Mouse (Mus musculus): ENCODE measurements around the gene Olfr39. TPM values are rescaled to one million over a fixed set of nuclear protein-coding genes. Genes with fewer than 3 reads are reported as not detected.
"Not testable (repeated sequence)": the region's sequence is repeated elsewhere in the genome, so short reads cannot be mapped to it uniquely, and the experiment has no call there.

Olfr39 gene
- polyA plus RNA-seq (2012; rRNA removed) (not detected in 2 replicates), polyA plus RNA-seq (2014; fragmentation: Nextera tagmentation; extraction: Ambion mirVana) (not detected in 2 replicates)

DNA sequence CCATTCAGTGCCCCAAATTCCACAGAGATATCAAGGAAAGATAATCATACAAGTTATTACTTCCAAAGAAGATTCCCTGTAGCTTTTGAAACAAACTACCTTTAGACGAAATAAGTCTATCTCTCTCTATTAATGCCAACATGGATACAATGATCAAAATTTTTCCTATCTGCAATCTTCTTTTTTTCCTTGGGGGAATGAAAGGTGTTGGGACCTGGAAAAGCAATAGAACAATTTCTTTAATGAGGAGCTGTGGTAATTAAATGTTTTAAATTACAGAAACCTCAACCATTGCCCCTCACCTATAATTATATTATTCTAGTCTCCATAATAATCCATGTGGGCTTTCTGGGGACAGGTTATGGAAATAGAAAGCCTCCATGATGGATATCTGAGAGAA is at the start of gene Olfr39:
Olfr39 (plus strand) TSS at position 301 of the 400 bp plus-strand sequence.
- no peak within 1 kb of the TSS for H3K9ac ChIP-seq (replicated peaks)
- TF ChIP-seq CTCF (IDR thresholded peaks at IDR 0.05; ENCODE audit: low read depth) (no peak), EP300 (IDR thresholded peaks at IDR 0.05; ENCODE audit: low read depth) (no peak)
- no peak for ATAC-seq (ENCODE audit: insufficient read depth)
- H3K27ac ChIP-seq, result no peak within 1 kb of the TSS
- no peak within 1 kb of the TSS for H3K4me3 ChIP-seq (ENCODE audit: insufficient read depth in 1 of 2, low read depth in 2 of 2, low read length in 2 of 2)
- H3K36me3 ChIP-seq (replicated peaks; ENCODE audit: control insufficient read depth, insufficient read depth, low read depth), result no peaks in the 10 kb centered on the region
- H3K27me3 ChIP-seq (ENCODE audit: control insufficient read depth, insufficient read depth, low read length), result no peaks in the 10 kb centered on the region
- H3K9me3 ChIP-seq (ENCODE audit: control insufficient read depth, low read length), result no peaks in the 10 kb centered on the region
- no peak for DNase-seq (ENCODE audit: low read depth in 3 of 3, low spot score in 3 of 3)
- no peaks in the 10 kb centered on the region for H3K4me1 ChIP-seq (replicated peaks; ENCODE audit: control insufficient read depth in 2 of 2, insufficient read depth in 2 of 2, low read length in 1 of 2)
- H3K4me2 ChIP-seq (ENCODE audit: low read depth), result no peak within 1 kb of the TSS
- 51% methylated on average over 1 of the region's 1 CpGs for WGBS (ENCODE audit: insufficient replicate concordance)

DNA sequence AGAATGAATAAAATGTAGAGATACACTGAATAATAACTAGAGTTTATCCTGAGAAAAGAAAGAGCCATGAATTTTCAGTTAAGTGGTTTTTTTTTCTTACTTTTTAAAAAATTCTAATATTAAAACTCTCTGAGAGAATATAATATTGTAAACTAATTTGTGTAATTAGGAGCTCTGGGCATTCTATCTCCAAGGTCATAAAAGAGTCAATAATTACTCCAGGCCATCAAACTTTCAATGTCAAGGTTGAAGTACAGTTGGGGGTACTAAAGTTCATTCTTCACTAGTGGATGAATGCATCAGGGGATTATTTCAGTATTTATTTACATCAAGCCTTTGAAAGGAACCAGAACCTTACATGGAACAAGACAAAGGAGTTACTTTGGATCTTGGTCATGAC is 45.3 kb upstream of the Olfr39 start, which contains the start of gene Olfr872:
Olfr872 (plus strand) TSS at position 301 of the 400 bp plus-strand sequence.
- H3K9me3 ChIP-seq (ENCODE audit: control insufficient read depth, low read length), result no peaks in the 10 kb centered on the region
- ATAC-seq (ENCODE audit: insufficient read depth) (no peak), DNase-seq (ENCODE audit: low read depth in 3 of 3, low spot score in 3 of 3) (no peak)
- H3K36me3 ChIP-seq (replicated peaks; ENCODE audit: control insufficient read depth, insufficient read depth, low read depth), result no peaks in the 10 kb centered on the region
- no peak within 1 kb of the TSS for H3K27ac ChIP-seq
- no peak within 1 kb of the TSS for H3K4me3 ChIP-seq (ENCODE audit: insufficient read depth in 1 of 2, low read depth in 2 of 2, low read length in 2 of 2)
- no peak within 1 kb of the TSS for H3K4me2 ChIP-seq (ENCODE audit: low read depth)
- TF ChIP-seq CTCF (IDR thresholded peaks at IDR 0.05; ENCODE audit: low read depth) (no peak), EP300 (IDR thresholded peaks at IDR 0.05; ENCODE audit: low read depth) (no peak)
- H3K9ac ChIP-seq (replicated peaks), result no peak within 1 kb of the TSS
- H3K27me3 ChIP-seq (ENCODE audit: control insufficient read depth, insufficient read depth, low read length), result no peaks in the 10 kb centered on the region
- H3K4me1 ChIP-seq (replicated peaks; ENCODE audit: control insufficient read depth in 2 of 2, insufficient read depth in 2 of 2, low read length in 1 of 2), result no peaks in the 10 kb centered on the region

GRCm38 (mm10) chr9:20237378-20237777 is 44.8 kb upstream of the Olfr39 start:
- no peaks in the 10 kb centered on the region for H3K4me1 ChIP-seq (replicated peaks; ENCODE audit: control insufficient read depth in 2 of 2, insufficient read depth in 2 of 2, low read length in 1 of 2)
- no peaks in the 10 kb centered on the region for H3K36me3 ChIP-seq (replicated peaks; ENCODE audit: control insufficient read depth, insufficient read depth, low read depth)
- H3K27ac ChIP-seq, result no peak overlapping the region
- WGBS (ENCODE audit: insufficient replicate concordance), result 37% methylated on average over 2 of the region's 2 CpGs
- no peak for TF ChIP-seq CTCF (IDR thresholded peaks at IDR 0.05; ENCODE audit: low read depth)
- TF ChIP-seq EP300 (IDR thresholded peaks at IDR 0.05; ENCODE audit: low read depth), result no peak
- ATAC-seq (ENCODE audit: insufficient read depth), result no peak
- H3K4me2 ChIP-seq (ENCODE audit: low read depth), result no peak overlapping the region
- no peak for DNase-seq (ENCODE audit: low read depth in 3 of 3, low spot score in 3 of 3)
- no peaks in the 10 kb centered on the region for H3K9me3 ChIP-seq (ENCODE audit: control insufficient read depth, low read length)
- H3K27me3 ChIP-seq (ENCODE audit: control insufficient read depth, insufficient read depth, low read length), result no peaks in the 10 kb centered on the region
- H3K4me3 ChIP-seq (ENCODE audit: insufficient read depth in 1 of 2, low read depth in 2 of 2, low read length in 2 of 2), result no peak overlapping the region
- no peak overlapping the region for H3K9ac ChIP-seq (replicated peaks)

GRCm38 (mm10) chr9:20295562-20295961 is 13.4 kb downstream of the Olfr39 start:
- not testable (repeated sequence) for H3K36me3 ChIP-seq (replicated peaks; ENCODE audit: control insufficient read depth, insufficient read depth, low read depth); H3K27ac ChIP-seq; DNase-seq (ENCODE audit: low read depth in 3 of 3, low spot score in 3 of 3); H3K4me2 ChIP-seq (ENCODE audit: low read depth); ATAC-seq (ENCODE audit: insufficient read depth); H3K9me3 ChIP-seq (ENCODE audit: control insufficient read depth, low read length); H3K4me3 ChIP-seq (ENCODE audit: insufficient read depth in 1 of 2, low read depth in 2 of 2, low read length in 2 of 2); H3K4me1 ChIP-seq (replicated peaks; ENCODE audit: control insufficient read depth in 2 of 2, insufficient read depth in 2 of 2, low read length in 1 of 2); H3K9ac ChIP-seq (replicated peaks); H3K27me3 ChIP-seq (ENCODE audit: control insufficient read depth, insufficient read depth, low read length)
- 57% methylated on average over 5 of the region's 5 CpGs for WGBS (ENCODE audit: insufficient replicate concordance)

GRCm38 (mm10) chr9:20298232-20298631 is 16.1 kb downstream of the Olfr39 start, which contains the start of gene Olfr873:
TSS of gene Olfr873 (plus strand) at chr9:20298532.
- ATAC-seq (ENCODE audit: insufficient read depth), result no peak
- H3K27me3 ChIP-seq (ENCODE audit: control insufficient read depth, insufficient read depth, low read length), result no peaks in the 10 kb centered on the region
- H3K4me1 ChIP-seq (replicated peaks; ENCODE audit: control insufficient read depth in 2 of 2, insufficient read depth in 2 of 2, low read length in 1 of 2), result no peaks in the 10 kb centered on the region
- no peak for DNase-seq (ENCODE audit: low read depth in 3 of 3, low spot score in 3 of 3)
- 52% methylated on average over 1 of the region's 1 CpGs for WGBS (ENCODE audit: insufficient replicate concordance)
- H3K4me2 ChIP-seq (ENCODE audit: low read depth), result no peak within 1 kb of the TSS
- no peaks in the 10 kb centered on the region for H3K9me3 ChIP-seq (ENCODE audit: control insufficient read depth, low read length)
- H3K4me3 ChIP-seq (ENCODE audit: insufficient read depth in 1 of 2, low read depth in 2 of 2, low read length in 2 of 2), result no peak within 1 kb of the TSS
- no peak within 1 kb of the TSS for H3K27ac ChIP-seq
- TF ChIP-seq EP300 (IDR thresholded peaks at IDR 0.05; ENCODE audit: low read depth) (no peak), CTCF (IDR thresholded peaks at IDR 0.05; ENCODE audit: low read depth) (no peak)
- no peaks in the 10 kb centered on the region for H3K36me3 ChIP-seq (replicated peaks; ENCODE audit: control insufficient read depth, insufficient read depth, low read depth)
- no peak within 1 kb of the TSS for H3K9ac ChIP-seq (replicated peaks)

All from liver, embryonic 14.5 days (tissue).